Mouse (Mus musculus) B cell, adult 62 days (primary cell): ENCODE data around the gene Slc16a11. TPM values are rescaled to one million over a fixed set of nuclear protein-coding genes. Genes with fewer than 3 reads are reported as not detected.

Experiments
- total RNA-seq: library from RNA; stranded (reverse); gene quantifications from 4 replicates; pipeline ENCODE4 v1.2.4, GENCODE M21; 2023

Slc16a11 gene
- total RNA-seq: not detected in 4 replicates

GRCm38 (mm10) chr11:70212423-70212822 is at the start of gene Slc16a11:
Slc16a11 (plus strand) TSS chr11:70212752.

GRCm38 (mm10) chr11:70220731-70221602 is 8.4 kb downstream of the Slc16a11 start, which contains the start of gene Slc16a13:
Slc16a13 (minus strand) TSS chr11:70221064.

GRCm38 (mm10) chr11:70229260-70230010 is 16.9 kb downstream of the Slc16a11 start, which contains the start of gene Bcl6b:
Bcl6b (minus strand) TSS chr11:70229798.

GRCm38 (mm10) chr11:70237457-70238167 is 25.1 kb downstream of the Slc16a11 start, which contains the start of gene 0610010K14Rik:
0610010K14Rik (minus strand) TSS chr11:70237914.

GRCm38 (mm10) chr11:70239541-70240279 is 27.2 kb downstream of the Slc16a11 start, which contains the start of the genes Gm21988 and Rnasek:
Gm21988 (minus strand) TSS chr11:70239830.
Rnasek (minus strand) TSS chr11:70239842.

GRCm38 (mm10) chr11:70254931-70255531 is 42.5 kb downstream of the Slc16a11 start, which contains the start of gene Alox12:
Alox12 (minus strand) TSS chr11:70255353.

Other genes starting within 250 kb of the Slc16a11 start
- gene Cldn7, start 248.0 kb upstream of the Slc16a11 start, total RNA-seq: not detected in 4 replicates
- gene Ctdnep1, start 231.6 kb upstream of the Slc16a11 start, total RNA-seq: 87.5 to 123 TPM (median 99.1 TPM) in 4 replicates
- gene Elp5, start 230.2 kb upstream of the Slc16a11 start, total RNA-seq: 49.4 to 55.9 TPM (median 52.5 TPM) in 4 replicates
- 285 to 331 TPM (median 318 TPM) in 4 replicates for gene Gabarap, start 221.6 kb upstream of the Slc16a11 start, total RNA-seq
- gene Phf23, start 217.0 kb upstream of the Slc16a11 start, total RNA-seq: 48.3 to 52.7 TPM (median 51.4 TPM) in 4 replicates
- gene Dvl2, start 212.2 kb upstream of the Slc16a11 start, total RNA-seq: 51.2 to 61.3 TPM (median 58.7 TPM) in 4 replicates
- gene Acadvl, start 197.3 kb upstream of the Slc16a11 start, total RNA-seq: 44.6 to 55.5 TPM (median 48.8 TPM) in 4 replicates
- gene Dlg4, start 195.8 kb upstream of the Slc16a11 start, total RNA-seq: 3.9 to 7.2 TPM (median 4.3 TPM) in 4 replicates
- gene Asgr1, start 158.7 kb upstream of the Slc16a11 start, total RNA-seq: not detected in 4 replicates
- gene Asgr2, start 120.1 kb upstream of the Slc16a11 start, total RNA-seq: not detected in 4 replicates
- not detected in 4 replicates for gene Mgl2, start 82.4 kb upstream of the Slc16a11 start, total RNA-seq
- not detected in 4 replicates for gene Clec10a, start 56.6 kb upstream of the Slc16a11 start, total RNA-seq
- gene Slc16a13, start 8.3 kb downstream of the Slc16a11 start, total RNA-seq: 2.3 to 6.7 TPM (median 2.5 TPM) in 4 replicates
- gene Bcl6b, start 17.0 kb downstream of the Slc16a11 start, total RNA-seq: 0.38 to 0.97 TPM (median 0.72 TPM) in 3 of 4 replicates, not detected in the other
- gene 0610010K14Rik, start 25.2 kb downstream of the Slc16a11 start, total RNA-seq: 58.0 to 66.5 TPM (median 65.5 TPM) in 4 replicates
- 1.9 to 7.8 TPM (median 4.1 TPM) in 4 replicates for gene Gm21988, start 27.1 kb downstream of the Slc16a11 start, total RNA-seq
- 56.1 to 99.7 TPM (median 83.1 TPM) in 4 replicates for gene Rnasek, start 27.1 kb downstream of the Slc16a11 start, total RNA-seq
- 0.18 to 0.31 TPM (median 0.26 TPM) in 3 of 4 replicates, not detected in the other for gene Alox12, start 42.6 kb downstream of the Slc16a11 start, total RNA-seq
- not detected in 4 replicates for gene Alox12e, start 109.9 kb downstream of the Slc16a11 start, total RNA-seq
- 2.2 TPM in 1 of 4 replicates, not detected in the others for gene Alox15, start 139.3 kb downstream of the Slc16a11 start, total RNA-seq
- 26.2 to 28.3 TPM (median 27.4 TPM) in 4 replicates for gene Pelp1, start 197.3 kb downstream of the Slc16a11 start, total RNA-seq
- gene Arrb2, start 219.9 kb downstream of the Slc16a11 start, total RNA-seq: 96.8 to 105 TPM (median 102 TPM) in 4 replicates
- 41.2 to 54.4 TPM (median 43.1 TPM) in 4 replicates for gene Med11, start 239.2 kb downstream of the Slc16a11 start, total RNA-seq
- 0.41 to 3.1 TPM (median 0.87 TPM) in 4 replicates for gene Zmynd15, start 246.7 kb downstream of the Slc16a11 start, total RNA-seq
- 8.6 to 11.2 TPM (median 9.8 TPM) in 4 replicates for gene Cxcl16, start 247.2 kb downstream of the Slc16a11 start, total RNA-seq